Mouse (Mus musculus): ENCODE data around the gene Tsn.
A peak's percentile ranks its signal among the peaks of the same experiment; 100 is the strongest.

Tsn gene

DNA sequence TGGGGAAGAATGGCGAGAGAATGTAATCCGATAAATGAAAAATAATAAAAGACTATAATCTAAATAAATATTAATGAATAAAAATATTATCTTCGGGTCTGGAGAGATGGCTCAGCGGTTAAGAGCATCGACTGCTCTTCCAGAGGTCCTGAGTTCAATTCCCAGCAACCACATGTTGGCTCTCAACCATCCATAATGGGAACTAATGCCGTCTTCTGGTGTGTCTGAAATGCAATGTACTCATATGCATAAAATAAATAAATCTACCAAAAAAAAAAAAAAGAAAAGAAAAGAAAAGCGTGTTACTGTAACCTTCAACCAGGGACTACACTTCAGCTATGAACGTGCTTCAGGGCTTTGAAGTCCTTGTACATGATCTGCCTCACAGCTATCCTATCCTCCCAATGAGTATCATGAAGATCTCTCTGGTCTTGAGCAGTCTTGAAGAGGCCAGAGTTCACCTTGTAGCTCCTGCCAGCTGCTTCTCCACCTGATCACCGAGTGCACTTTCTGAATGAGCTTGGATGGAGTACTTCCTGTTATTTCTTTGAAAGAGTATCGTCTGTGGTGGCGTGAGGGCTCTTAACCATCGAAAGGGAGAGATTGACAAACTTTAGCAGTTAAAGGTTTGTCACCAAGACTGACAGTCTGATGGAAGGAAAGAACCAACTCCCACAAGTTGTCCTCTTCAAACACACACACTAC lies at the start of gene Tsn:
Tsn (minus strand) TSS at position 118 of the 705 bp plus-strand sequence.
- peak; percentile 10 for DNase-seq

DNA sequence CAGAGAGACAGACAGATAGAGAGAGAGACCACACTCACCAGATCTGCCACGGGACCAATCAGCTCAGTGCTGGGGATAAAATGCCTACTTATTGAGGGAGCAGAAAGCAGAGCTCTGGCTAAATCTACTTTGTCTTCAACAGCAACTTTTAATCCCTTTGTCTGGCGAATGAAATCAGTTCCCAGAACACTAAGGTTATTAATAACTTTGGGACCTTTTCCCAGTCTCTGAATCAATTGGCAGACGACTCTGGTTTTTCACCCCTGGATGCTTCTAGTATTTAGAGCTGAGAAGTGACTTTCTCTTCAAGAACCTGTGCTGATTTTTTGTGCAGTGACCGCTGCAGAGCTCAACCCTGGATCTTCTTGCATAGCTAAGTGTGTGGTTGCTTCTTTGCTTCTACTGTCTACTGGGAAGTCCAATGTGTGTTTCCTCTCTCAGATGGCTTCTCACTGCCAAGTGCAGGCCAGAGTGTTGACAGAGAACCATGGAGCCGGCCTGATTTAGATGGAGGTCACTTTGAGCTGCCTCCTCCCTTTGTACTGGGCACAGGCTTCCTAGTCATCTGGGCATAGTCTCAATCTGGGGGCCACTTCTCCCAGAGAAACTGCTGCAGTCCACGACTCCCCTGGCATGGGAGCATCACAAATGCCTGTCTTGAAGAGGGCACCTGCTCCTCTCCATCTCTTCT lies 47.7 kb upstream of the Tsn start:
- DNase-seq: peak; percentile 45

DNA sequence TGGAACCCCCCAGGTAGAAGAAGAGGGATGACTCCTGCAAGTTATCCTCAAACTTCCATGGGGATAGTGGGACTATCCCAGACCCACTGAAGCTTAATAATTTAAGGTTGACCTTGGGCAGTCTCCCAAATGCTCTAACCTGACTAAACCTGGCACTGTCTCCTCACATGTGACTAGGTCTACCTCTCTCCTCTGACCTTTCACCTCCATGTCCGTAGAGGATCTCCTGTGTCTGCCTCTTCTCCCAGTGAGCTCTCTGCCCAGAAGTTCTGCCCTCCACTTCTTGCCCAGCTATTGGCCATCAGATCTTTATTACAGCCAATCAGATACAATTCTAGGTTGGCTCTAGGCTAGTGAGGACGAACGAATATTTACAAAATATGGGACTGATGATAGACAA lies 38.4 kb upstream of the Tsn start:
- DNase-seq: no peak

GRCm38 (mm10) chr1:118343649-118344435 lies 32.3 kb upstream of the Tsn start:
- DNase-seq: peak; percentile 49

DNA sequence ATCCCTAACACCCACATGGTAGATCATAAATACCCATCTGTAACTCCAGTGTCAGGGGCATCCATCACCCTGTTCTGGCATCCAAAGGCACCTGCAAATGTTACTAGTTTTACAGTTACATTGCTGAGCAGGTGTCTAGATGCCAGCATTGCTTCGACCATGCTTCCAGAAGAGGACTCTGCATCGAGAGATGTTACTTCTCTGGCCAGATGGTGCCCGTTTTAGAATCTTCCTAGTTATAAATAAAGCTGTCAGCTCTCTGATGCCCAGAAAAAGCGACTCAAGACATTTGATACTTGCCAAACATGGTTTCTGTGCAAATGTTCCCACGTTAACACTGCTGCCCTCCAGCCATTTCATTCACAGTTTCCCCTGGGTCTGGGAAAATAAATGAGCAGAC lies 26.4 kb upstream of the Tsn start:
- no peak for DNase-seq

GRCm38 (mm10) chr1:118335847-118336246 lies 24.3 kb upstream of the Tsn start:
- peak; percentile 17 for DNase-seq

DNA sequence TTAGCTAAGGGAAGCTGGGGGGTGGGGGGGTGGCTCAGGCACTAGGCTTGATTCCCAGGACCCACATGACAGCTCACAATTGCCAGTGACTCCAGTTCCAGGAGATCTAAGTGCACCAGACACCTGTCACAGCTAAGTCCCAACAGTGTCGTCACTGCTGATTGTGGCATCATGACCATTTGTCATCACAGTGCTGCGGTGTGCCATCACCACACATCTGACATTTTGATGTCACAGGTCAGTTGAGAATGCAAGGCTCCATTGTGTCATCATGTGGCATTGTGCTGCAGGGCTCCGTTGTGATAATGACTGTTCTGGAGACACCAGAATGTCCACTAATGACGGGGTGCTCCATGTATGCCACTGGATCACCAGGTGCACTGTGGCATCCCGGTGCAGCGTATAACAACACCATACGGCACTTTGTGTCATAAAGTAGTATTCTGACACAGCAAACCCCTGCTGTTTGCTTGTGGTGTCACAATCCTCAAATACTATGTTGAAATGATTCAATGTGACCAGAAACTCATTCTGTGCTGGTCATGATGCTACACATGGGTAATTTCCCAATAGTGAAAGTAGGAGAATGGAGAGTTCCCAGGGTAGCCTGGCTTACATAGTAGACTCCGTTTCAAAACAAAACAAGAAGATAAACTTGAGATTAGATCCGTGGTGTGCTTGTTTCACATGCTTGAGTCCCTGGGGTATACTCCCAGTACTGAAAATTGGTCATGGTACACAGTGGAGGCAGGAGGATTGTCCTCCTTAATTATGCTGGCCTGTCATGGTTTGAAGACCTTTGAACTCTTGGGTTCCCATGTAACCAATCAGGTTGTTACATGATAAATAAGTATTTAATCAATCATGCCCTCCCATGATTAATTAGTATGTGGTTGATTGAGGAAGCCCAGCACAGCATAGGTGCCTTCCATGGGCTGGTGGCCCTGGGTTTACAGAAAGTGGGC lies 23.5 kb upstream of the Tsn start:
- DNase-seq: no peak

DNA sequence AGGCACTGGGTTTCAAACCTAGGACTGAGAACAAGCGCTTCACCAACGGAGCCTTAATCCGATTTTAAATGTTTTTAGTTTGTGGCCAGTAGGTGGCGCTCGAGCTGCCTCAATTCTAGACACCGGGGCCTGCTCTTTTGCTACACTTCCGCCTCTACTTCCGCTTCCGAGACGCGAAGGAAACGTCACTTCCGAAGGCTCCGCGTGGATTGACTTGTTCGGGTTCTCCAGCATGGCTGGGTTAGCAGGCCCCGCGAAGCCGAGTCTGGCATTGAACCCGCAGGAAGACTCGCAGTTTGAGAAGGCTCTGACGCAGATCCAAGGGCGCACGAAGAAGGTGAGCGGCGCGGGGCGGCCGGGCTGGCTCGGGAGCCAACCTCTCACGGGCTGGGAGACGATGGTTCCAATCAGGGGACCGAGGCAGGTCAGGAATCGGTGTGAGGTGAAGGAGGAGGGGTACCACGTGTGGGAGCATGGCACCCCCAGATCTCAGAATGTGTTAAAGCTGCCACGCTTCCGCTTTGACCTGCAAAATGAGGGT lies 10.2 kb upstream of the Tsn start, which contains the start of gene Nifk:
Nifk (plus strand) TSS at position 179 of the 541 bp plus-strand sequence.
- peak; percentile 95 for DNase-seq

GRCm38 (mm10) chr1:118320696-118321095 lies 9.2 kb upstream of the Tsn start:
- DNase-seq: peak; percentile 58

DNA sequence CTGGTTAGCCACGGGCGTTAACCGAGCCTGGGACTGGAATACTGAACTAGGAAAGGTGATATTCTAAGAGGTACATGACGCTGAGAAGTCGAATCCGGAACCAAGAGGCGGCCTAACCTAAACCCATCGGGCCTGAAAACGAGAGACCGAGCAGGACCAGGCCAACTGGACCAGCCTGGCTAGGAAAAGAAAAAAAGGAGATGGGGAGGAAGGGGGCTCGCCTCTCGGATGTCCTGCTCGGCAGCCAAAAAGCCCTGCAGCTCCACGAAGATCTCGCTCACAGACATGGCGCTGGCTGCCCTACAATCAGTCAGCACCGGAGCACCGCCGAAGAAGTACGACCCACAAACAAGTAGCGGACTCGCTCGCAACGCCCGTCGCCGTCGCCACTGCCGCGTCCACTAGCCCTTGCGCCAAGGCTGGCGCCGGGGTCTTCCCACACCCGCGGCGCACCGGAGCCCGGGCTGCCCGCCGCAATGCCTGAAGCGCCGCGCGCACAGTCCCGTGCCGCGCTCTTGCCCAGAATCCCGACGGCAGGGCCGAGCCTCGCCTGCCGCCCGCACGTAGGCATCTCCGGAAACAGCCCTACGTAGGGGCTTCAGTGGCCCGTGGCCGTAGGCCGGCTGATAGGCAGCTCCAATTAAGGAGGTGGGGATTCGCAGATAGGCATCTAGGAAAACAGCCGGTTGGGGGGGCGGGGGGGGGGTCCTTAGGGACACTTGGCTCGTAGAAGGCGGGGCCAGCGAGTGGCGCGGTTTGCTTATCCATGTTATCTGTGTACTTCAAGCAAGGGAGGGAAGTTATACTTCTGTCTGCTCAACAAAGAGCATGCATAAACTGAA lies 538 bp downstream of the Tsn start:
- DNase-seq: peak; percentile 88

GRCm38 (mm10) chr1:118297719-118298118 lies 13.8 kb downstream of the Tsn start:
- DNase-seq: no peak

- DNase-seq: peak; percentile 70
Observed at GRCm38 (mm10) chr1:118296673-118297072, 14.9 kb downstream of the Tsn start.

- DNase-seq: peak; percentile 68
Observed at GRCm38 (mm10) chr1:118294826-118295225, 16.7 kb downstream of the Tsn start.

- DNase-seq: no peak
Observed at GRCm38 (mm10) chr1:118294192-118294591, 17.3 kb downstream of the Tsn start.

DNA sequence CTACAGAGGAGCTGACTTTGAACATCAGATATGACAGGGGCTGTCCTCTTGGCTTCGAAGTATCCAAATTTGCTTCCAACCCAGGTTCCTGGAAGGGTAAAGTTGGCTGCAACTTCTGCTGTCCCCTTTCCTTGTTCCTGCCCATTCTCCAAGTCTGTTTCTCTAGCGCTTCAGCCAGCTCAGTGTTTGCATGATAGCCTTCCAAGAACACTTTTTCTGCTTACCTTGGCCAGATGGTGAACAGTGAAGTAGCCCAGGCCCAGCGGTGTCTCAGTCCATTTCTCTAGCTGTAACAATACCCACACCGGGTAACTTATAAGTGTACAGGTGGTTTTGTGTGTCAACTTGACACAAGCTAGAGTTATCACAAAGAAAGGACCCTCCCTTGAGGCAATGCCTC lies 19.2 kb downstream of the Tsn start:
- DNase-seq: peak; percentile 8

- peak; percentile 18 for DNase-seq
Observed at GRCm38 (mm10) chr1:118275139-118275538, 36.4 kb downstream of the Tsn start.

GRCm38 (mm10) chr1:118251931-118252330 lies 59.6 kb downstream of the Tsn start:
- no peak for DNase-seq

All from lung, postnatal 10 days (tissue).